Mouse (Mus musculus) spleen, postnatal 14 days (tissue): ENCODE measurements around the gene Gm11492.

Source experiments
- DNase-seq, 2 experiments: peaks; one replicate each; pipeline ENCODE4 v3.0.0; 2021 to 2022; ENCODE audit warnings: low spot score in 2 of 2

The Gm11492 gene

DNA sequence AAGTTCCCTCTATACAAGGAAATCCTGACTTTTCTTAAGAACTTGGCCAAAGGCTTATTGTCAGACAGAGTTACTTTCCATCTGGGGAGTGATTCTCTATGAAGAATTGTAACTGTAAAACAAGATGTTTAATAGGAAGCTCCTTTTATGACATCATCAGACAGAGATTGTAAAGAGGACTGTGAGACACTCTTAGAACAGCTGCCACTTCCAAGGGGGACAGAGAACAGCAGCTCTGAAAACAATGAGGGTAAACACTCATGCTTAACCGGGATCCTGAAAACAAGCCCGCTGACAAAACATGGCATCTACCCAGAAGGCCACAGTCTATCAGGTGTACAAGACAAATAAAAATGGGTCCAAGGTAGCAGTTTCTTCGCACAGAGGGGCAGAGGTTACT is at the start of gene Gm11492:
Gm11492 (plus strand) TSS at position 153 of the 400 bp plus-strand sequence.
- DNase-seq = no peak

DNA sequence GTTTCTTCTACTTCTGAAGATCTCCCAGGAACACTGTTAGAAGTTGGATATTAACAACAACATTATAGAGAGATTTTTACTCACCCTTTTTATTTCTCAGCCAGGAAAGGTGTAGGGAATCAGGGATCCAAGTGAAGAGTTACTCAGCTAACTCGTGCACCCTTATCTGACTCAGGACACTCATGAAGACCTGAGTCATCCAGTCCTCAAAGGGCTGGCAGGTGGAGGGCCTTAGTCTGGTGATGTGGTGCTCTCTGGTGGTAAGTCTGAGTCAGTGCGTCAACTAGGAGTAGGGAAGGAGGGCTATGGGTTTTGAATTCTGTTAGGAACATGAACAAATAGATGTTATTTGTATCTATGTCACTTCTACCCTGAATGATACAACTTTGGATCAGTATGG is 47.2 kb upstream of the Gm11492 start:
- peak in 1 of 2 experiments; percentile 18 for DNase-seq

DNA sequence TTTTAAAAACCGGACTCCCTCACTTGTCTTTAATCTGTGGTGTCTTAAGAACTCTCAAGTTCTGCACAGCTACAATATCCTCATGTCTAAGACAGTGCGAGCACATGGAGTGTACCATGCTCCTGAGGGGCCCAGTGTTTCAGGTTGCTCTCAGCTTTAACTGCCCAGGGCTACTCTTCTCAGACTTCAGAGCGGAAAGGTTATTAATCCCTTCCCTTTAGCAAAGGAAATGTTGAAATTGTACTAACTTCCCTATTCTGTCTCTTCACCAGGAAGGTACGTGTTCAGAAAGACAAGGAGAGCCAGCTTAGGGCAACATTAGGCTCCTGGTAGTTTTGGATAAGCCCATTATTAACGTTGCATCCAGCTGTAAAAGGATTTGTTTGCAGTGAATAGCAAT is 43.0 kb upstream of the Gm11492 start:
- no peak for DNase-seq

DNA sequence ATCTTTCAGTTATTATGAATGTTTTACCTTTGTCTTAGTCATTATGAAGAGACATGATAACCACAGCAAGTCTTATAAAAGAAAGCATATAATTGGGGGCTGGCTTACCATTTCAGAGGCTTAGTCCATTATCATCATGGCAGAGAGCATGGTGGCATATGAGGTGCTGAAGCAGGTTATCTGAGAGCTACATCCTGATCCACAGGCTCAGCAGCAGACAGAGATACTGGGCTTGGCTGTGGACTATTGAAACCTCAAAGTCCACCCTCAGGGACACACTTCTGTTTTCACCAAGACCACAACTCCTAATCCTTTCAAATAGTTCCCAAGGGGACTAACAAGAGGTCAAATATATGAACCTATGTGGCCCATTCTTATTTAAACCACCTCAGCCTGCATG is 42.5 kb upstream of the Gm11492 start:
- DNase-seq = no peak

DNA sequence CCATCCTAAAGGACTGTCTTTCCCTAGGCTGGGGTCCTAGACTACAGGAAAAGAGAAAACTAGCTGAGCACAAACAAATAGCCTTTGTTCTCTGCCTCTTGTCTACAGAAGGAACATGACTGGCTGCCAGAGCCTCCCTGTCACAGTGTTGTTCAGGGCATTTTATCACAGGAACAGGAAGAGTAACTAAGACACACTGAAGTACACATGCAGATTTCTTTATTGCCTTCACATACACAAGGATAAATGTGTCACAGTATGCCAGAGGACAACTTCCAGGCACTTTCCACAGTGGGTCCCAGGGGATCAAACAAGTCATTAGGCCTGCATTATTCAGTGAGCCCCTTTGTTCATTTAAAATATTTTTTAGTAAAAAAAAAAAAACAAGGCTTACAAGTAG is 41.7 kb upstream of the Gm11492 start:
- DNase-seq = no peak

DNA sequence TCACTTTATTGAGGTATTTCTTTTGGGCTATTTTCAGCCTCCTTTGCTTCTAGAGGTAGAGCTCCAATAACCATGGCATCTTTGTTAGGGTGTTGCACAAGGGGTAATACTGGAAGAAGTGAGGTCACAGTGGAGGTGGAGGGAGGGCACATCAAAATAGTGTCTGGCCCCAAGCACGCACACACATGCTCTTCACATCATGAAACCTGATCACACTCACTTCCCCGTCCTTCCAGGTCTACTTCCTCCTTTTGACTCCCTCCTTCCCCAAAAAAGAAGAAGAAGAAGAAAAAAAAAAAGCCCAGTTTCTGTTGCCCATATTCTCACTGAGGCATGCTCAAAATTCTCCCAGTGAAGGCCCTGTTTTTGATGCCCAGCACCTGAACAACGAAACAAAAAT is 39.1 kb upstream of the Gm11492 start:
- no peak for DNase-seq

DNA sequence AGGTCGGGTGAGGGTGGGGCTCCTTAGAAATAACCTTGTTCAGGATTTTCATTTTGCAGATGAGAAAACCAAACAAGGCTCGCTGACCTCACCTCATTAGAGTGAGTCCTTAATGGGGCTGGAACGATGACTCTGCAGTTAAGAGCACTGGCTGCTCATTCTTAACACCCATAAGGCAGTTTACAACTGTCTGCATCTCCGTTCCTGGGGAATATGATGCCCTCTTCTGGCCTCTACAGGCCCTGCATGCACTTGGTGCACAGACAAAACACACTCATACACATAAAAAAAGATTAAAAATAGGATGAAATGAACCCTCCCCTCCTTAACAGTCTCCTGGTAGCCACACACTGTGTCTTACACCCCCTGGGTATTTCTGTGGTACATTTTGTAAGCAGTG is 38.5 kb upstream of the Gm11492 start:
- DNase-seq = no peak

DNA sequence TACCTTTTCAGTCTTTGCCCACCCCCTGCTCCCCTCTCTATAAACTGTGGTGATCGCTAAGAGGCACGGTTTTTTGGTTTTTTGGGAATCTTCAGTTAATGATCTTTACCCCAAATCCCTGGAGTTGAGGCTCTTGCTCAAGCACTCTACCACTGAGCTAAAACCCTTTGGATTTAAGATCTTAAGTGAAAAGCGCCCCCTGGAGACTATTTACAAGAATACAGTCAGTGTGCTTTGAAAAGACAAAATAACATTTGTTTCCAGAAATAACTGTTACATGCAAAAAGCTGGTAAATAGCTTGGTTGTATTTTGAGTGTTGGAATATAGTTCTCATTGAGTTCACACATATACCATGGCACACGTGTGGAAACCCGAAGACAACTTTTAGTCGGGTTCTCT is 34.8 kb upstream of the Gm11492 start:
- DNase-seq = no peak

DNA sequence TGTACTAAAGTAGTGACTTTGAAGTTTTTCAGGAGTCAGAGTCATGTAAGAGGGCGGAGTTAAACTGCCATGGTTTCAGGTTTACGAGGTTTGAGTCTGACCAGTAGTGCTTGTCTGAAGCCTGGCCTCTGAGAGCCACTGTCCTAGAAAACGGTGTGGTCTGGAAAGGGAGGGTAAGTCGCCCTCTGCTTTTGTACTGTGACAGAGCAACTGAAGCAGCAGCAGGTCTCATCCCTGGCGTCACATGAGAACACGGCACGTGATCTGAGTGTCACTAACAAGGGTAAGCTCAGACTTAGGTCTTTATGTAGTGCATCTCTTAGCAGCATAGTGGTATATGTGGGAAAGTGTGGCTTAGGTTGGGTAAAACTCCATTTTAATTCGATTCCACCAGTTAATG is 24.2 kb upstream of the Gm11492 start:
- no peak for DNase-seq

DNA sequence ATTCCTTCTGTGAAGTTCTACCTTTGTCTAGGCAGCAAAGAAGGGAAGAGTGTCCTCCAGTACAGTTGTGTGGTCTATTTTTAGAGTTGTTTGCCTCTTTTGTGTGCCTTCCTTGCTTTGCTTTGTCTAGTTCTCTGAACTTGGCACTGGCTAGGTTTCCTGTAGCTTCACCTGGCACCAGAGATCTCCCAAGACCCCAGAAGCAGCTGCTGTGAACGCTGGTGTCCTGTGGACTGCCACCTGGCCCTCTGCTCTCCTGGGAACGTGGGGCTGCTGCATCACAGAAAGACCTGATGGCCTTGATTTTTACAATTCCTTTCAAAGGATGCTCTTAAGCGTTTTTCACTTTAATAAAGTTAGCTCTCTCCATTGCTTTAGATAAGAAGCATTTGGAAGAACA is 23.5 kb upstream of the Gm11492 start:
- DNase-seq = no peak

DNA sequence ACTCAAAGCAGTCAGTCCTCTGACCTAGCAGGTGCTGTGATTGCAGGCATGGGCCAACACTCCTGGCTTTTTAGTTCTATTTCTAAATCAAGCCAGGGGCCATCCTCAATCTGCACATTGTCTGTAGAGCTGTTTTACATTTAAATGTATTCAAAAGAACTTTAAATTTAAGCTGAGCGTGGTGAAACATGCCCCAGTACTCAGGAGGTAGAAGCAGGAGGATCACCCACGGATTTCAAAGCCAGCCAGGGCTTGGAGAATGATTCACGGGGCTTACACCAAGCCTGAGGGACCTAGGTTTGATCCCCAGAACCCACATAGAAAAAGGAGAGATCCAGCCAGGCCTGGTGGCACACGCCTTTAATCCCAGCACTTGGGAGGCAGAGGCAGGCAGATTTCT is 13.1 kb upstream of the Gm11492 start:
- DNase-seq = no peak

DNA sequence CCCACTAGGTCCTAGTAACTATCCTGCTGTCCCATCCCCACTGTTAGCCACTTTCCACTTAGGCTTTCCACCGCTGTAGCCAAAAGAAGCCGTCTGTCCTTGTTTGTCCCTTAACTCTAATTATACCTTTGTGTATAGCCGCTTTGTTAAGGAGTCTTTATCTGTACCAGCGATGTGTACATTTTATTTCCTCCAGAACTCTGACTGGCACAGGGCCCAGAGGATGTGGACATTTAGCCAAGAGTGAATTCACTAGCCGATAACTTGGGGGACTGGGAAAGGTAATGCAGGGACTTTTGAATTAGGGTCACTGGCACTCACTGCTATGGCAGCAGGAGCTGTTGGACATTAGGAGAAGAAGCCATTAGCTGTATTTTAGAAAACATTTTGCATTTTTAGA is 12.1 kb upstream of the Gm11492 start:
- no peak for DNase-seq

DNA sequence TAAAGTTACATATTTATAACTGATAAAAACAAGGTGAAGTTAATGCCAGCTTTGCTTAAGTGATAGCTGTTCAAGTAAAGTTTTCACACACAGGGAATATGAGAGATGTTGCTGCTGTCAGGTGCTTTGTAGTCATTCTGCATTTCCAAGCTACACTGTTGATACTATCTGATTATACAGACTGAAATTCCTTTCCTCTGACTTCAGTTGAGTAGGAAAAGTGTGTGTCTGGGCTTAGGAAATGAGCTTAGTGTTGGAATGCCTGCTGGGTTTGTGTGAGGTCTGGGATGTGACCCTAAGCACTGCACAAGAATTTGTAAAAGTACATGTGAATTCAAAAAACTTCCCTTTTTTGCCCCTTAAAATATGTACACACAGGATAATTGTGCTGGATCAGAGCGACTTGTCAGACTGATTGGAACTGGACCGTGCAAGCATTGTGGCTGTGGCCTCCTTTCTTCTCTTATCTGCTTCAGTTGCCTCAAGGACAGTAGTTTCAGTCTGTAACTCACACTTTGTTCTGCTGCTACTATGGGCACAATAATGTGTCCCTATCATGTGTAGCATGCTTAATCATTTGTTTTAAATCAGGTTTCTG is 11.2 kb upstream of the Gm11492 start:
- DNase-seq = no peak

DNA sequence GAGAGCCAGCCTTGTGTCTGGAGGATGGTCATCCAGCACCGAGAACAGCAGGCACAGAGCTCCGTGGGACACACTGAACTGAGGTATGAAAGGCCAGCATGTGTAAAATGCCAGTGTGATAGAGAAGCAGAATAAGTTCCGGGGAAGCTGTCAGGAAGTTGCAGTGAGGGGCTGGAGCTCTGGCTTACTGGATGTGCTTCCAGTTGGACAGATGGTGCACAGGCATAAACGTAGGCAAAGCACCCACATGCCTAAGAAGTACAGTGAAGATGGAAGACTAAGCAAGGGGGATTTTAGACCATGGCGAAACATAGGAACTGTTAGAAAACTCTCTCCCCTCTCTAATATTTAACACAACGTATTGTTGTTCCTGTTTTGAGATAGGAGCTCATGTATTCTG is 5.2 kb upstream of the Gm11492 start:
- DNase-seq = no peak

DNA sequence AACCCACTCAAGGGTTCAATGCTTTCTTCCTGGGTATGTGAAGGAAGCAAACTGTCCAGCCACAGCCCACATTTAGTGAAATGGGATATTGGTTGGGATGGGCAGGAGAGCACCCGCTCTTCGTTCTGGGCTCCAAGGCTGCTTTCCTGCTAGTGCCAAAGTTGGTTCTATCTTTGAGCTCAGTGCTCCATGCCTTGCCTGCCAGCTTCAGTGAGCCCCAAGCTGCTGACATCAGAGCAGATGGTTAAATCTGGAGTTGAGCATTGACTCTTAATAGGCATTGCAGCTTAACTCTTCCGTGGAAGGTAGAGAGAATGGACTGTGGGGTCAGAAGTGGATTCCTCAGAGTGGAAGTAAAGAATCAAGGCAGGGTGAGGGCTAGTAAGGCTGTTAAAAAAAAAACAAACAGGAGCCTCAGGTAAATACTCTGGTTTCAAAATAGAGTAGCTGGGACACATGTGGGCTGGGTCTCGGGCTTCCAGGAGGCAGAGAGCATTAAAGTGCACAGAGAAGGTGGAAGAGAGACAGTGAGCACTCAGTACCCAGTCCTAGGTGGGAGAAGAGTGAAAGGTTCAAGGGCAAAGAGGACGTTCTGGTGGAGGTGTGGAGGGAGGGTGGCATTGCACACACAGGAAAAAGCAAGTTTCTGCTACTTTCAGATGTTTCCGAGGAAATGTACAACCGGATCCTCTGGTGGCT is 2.0 kb downstream of the Gm11492 start, which contains the start of gene Sept4:
Sept4 (plus strand) TSS at position 649 of the 699 bp plus-strand sequence.
- no peak for DNase-seq

DNA sequence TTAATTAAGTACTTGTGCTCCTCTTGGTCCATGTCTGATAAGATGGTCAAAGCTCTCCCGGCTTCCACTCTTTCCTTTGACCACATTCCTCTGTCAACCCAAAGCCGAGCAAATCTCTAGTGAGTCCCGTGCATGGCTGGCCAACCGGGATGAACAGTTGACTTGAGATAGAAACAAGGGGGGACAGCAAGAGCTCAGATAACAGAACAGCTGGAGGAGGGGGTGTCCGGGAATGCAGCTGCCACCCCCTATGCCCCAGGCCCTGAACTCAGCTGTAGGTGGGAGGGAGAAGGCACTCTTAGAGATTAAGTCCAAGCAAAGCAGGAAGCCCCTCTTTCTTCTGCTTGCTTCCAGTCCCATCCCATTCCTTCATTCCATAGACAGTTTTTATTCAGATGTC is 4.3 kb downstream of the Gm11492 start:
- no peak for DNase-seq

DNA sequence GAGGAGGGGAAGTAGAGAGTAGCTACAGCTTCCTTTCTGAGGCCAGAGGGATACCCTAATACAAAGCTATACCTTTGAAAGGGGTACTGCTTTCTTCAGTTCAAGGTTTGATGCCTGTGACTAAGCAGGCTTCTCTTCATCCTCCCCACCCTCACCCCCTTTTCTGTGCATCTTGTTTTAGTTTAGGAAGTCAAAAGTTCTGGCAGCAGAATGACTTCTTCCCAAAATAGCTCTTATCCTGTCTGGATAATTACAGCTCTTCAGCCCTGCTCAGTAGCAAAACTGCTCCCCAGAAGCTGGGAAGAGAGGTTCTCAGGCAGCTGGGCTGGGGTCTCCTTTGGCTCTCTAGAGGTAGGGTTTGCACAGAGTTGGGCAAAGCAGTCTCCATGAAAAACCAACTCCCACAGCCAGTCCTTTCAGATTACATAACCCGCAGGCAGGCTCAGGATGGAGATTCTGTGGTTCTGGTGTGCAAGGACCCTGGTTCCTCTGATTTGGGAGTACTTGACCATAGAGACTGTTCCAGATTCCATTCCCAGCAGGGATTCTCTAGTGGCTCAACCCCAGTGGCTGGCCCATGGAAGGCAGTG is 5.0 kb downstream of the Gm11492 start:
- no peak for DNase-seq

DNA sequence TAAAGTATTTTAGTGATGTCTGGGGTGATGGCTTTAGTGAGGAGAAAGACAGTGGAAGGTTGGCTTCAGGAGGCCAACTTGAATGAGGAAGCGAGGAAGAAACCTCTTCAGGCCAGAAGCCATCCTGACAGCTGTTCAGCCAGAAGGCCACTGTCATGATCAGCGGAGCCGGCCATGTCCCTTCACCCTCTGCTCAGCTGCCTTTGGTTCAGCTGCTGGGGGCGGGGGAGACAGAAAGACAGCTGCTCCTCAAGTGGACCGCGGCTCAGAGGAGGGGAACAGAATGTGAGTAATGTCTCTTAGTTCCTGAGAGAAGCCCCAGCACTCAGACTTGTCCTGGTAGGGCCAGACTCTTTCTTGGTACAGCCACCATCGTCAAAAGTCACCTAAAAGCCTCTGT is 7.3 kb downstream of the Gm11492 start:
- no peak for DNase-seq

DNA sequence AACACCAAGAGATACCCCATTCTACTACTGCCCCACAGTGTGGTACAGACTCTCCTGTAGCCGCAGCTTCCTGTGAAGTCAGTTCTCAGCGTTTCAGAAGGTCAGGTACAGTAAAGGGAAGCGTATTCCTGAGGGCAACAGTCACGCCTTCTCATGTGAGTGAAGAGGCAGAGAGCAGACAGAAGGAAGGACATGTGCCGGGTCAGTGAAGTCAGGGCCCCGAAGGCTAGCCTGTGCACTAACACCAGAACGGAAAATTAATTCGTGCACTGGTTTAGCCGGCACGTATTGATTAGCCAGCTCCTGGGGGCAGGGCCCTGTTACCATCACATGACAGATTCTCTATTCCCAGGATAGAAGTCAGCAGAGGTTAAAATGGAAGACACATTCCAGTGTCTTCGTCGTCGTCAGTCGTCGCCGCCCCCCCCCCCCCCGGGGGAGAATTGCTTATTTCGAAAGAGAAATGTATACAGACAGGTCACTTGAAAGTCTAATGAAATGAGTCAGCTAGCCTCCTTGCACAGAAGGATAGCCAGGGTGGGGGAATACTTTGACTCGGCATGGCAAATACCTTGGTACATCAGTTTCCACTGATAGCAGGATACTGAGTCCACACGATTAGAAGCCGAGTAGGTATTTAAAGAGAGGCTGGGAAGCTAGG is 8.2 kb downstream of the Gm11492 start:
- DNase-seq = no peak

DNA sequence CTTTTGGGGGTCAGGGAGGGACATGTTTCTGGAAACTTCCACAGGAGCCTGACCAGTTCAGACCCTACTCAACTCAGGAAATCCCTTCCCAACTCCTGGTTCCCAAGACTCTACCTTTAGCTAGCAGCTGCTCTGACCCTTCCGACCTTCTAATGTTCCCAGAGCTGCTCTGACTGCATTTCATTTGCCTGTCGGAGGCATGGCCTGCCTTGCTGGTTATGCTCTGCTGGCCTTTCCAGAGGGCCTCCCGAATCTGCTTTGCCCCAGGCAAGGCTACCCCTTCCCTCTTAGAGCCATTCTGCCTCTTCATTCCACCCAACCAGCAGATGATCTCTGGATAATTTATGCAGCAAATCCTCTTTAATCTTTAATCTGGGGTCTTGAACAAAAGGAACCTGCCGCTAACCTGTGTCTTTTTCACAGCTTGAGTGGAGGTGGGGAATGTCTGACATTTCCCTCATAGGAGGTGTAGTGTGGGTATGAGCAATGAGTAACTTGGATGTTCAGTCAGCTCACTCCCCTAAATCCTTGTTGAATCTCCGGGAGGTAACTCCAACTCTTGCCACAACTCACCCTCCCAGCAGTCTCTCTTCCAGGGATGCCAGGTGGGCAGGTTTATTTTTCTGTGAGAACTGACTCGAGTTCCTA is 11.3 kb downstream of the Gm11492 start:
- no peak for DNase-seq

DNA sequence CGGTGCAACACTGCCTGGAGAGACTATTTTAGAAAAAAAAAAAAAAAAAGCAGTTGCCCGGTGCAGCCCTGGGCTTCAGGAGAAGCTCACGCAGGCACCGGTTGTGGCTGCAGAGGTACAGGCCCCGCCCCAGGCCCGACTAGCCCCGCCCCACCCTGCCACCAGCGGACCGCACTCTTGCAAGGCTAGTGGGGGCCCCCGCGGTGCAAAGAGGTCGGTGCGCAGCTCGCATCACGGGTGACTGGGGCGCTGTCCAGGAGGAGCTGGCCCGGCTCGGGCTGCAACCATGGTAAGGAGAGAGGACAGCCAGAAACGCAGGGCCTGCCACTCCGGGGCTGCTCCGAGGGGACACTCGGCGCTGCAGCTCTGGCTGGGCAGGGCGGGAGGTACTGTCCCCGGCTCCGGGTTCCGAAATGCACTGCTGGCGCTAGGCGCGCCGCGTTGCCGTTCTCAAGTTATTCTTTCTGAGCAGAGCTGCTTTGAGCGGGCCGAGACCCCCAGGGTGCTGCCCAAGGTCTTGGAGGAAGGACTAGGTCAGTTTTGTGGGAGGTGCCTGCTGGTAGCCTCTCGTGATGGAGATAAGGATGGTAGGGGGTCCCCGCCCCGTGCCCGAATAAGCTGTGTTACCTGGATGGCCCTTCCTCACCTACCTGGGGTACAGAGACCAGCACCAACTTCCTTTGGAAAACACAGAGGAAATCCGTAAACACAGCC is 12.0 kb downstream of the Gm11492 start:
- peak; percentile 41 to 47 for DNase-seq
